Mouse (Mus musculus) liver, embryonic 13.5 days (tissue): ENCODE measurements at regions not wholly inside any gene's neighbourhood (a gene's known extent, or its start where the extent isn't known, plus 50 kb on each side); places are given as distances from the start of the nearest gene placed in this dataset.

Experiments used
- ATAC-seq: fragments of 200-750 bp; cut with Nextera tagmentation; 2 replicates; pipeline ENCODE4 v1.8.0; 2017; ENCODE audit warnings: low read depth, mild to moderate bottlenecking, moderate number of reproducible peaks, moderate library complexity
- DNase-seq: peaks from one replicate; pipeline ENCODE4 v3.0.0; 2022
- H3K27ac ChIP-seq: fragments of 300-500 bp; sonication (generic); 2 replicates; pipeline ENCODE4 v1.5.1; 2015; ENCODE audit warnings: moderate library complexity, mild to moderate bottlenecking, inconsistent platforms
- H3K27me3 ChIP-seq: fragments of 300-500 bp; sonication (generic); 2 replicates; pipeline ENCODE4 v1.6.1; 2015; ENCODE audit warnings: mild to moderate bottlenecking, inconsistent platforms
- H3K36me3 ChIP-seq: fragments of 300-500 bp; sonication (generic); 2 replicates; pipeline ENCODE4 v1.6.1; 2015; ENCODE audit warnings: mild to moderate bottlenecking, inconsistent platforms
- H3K4me1 ChIP-seq: fragments of 300-500 bp; sonication (generic); replicated peaks from 2 replicates; pipeline ENCODE4 v1.6.1; 2015; ENCODE audit warnings: inconsistent platforms
- H3K4me2 ChIP-seq: fragments of 300-500 bp; sonication (generic); 2 replicates; pipeline ENCODE4 v1.6.1; 2015; ENCODE audit warnings: inconsistent platforms, mild to moderate bottlenecking, moderate library complexity
- H3K4me3 ChIP-seq: fragments of 300-500 bp; sonication (generic); replicated peaks from 2 replicates; pipeline ENCODE4 v1.5.1; 2015; ENCODE audit warnings: mild to moderate bottlenecking, inconsistent platforms
- H3K9ac ChIP-seq: fragments of 300-500 bp; sonication (generic); 2 replicates; pipeline ENCODE4 v1.6.1; 2015; ENCODE audit warnings: mild to moderate bottlenecking, inconsistent platforms
- H3K9me3 ChIP-seq: fragments of 300-500 bp; sonication (generic); replicated peaks from 2 replicates; pipeline ENCODE4 v1.6.1; 2016; ENCODE audit warnings: inconsistent platforms
- WGBS: fragments of 180-500 bp; shearing (Covaris S2); methylation state at CpG from one replicate; pipeline ENCODE4 v1.1.7; 2015; ENCODE audit not compliant: insufficient replicate concordance; 5-methylcytosine and 5-hydroxymethylcytosine counted together

DNA sequence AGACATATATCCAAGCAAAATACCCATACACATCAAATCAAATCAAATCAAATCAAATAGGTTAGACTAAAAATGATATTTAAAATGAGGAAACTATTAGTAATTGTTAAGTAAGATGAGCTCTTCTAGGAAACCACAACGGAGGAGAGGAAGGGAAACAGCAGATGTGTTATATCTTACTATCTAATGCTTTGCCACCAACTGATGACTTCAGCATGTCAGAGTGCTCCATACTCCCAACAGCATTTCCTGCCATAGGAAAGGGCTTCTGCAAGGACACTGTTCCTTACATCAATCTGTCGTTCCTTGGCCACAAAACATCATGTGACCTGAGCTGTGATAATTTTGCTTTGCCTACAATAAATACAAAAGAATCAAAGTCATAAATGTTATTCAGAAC lies 221.8 kb upstream of the Slc24a2 start:
- Histone ChIP-seq H3K4me1 (no peaks in the 10 kb centered on the region), H3K36me3 (no peaks in the 10 kb centered on the region), H3K4me3 (no peak overlapping the region), H3K27me3 (no peaks in the 10 kb centered on the region), H3K27ac (no peak overlapping the region), H3K9ac (no peak overlapping the region), H3K4me2 (no peak overlapping the region), H3K9me3 (no peaks in the 10 kb centered on the region)
- WGBS, result 19% methylated on average over 2 of the region's 2 CpGs
- DNase-seq (no peak), ATAC-seq (no peak)

GRCm38 (mm10) chr4:87451251-87451650 lies 221.0 kb upstream of the Slc24a2 start:
- 23% methylated on average over 5 of the region's 5 CpGs for WGBS
- no peaks in the 10 kb centered on the region for H3K9me3 ChIP-seq
- H3K27ac ChIP-seq, result no peak overlapping the region
- ATAC-seq (no peak), DNase-seq (no peak)
- no peaks in the 10 kb centered on the region for H3K36me3 ChIP-seq
- no peak overlapping the region for H3K9ac ChIP-seq
- H3K4me3 ChIP-seq, result no peak overlapping the region
- no peaks in the 10 kb centered on the region for H3K27me3 ChIP-seq
- no peaks in the 10 kb centered on the region for H3K4me1 ChIP-seq
- no peak overlapping the region for H3K4me2 ChIP-seq

DNA sequence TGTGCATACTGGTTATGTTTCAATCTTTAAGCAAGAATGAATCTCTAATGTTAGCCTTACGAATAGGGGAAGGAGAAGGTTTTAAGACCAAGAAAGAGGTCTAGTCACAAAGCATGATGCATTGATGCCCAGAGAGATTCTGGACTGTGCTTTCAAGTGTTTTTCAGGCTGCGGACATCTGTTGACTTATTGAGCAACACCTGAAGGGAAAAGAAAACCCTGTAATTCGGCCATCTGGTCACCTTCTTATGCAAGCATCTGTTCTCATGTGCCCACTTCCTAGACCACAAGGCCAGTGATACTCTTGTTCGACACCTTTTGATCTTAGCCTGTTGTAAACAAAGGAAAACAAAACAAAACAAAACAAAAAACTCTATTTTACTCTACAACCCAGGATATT lies 218.1 kb upstream of the Slc24a2 start:
- ATAC-seq (no peak), DNase-seq (no peak)
- Histone ChIP-seq H3K27ac (no peak overlapping the region), H3K4me1 (no peaks in the 10 kb centered on the region), H3K9me3 (no peaks in the 10 kb centered on the region), H3K4me3 (no peak overlapping the region), H3K27me3 (no peaks in the 10 kb centered on the region), H3K9ac (no peak overlapping the region), H3K4me2 (no peak overlapping the region), H3K36me3 (no peaks in the 10 kb centered on the region)
- 45% methylated on average over 4 of the region's 4 CpGs for WGBS

DNA sequence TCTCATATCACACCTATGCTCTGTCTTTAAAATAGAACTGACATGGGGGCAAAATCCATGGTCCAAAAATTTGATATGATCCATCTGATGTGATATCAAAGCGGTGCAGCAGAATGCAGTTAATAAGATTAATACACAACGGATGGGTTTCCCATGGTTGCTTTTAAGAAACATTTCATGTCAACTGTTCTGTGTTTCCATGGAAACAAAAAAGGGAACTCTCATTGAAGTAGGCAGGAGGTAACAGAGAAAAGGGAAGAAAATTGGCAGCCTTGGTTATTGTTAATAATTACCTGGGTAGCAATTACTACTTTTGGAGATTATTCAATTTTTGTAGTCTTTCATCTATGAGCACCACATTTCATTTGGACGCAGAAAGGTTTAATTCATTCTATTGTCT lies 216.6 kb upstream of the Slc24a2 start:
- Histone ChIP-seq H3K9me3 (no peaks in the 10 kb centered on the region), H3K9ac (no peak overlapping the region), H3K36me3 (no peaks in the 10 kb centered on the region), H3K4me3 (no peak overlapping the region), H3K4me1 (no peaks in the 10 kb centered on the region), H3K27me3 (no peaks in the 10 kb centered on the region), H3K4me2 (no peak overlapping the region), H3K27ac (no peak overlapping the region)
- DNase-seq (no peak), ATAC-seq (no peak)
- 71% methylated on average over 3 of the region's 3 CpGs for WGBS

DNA sequence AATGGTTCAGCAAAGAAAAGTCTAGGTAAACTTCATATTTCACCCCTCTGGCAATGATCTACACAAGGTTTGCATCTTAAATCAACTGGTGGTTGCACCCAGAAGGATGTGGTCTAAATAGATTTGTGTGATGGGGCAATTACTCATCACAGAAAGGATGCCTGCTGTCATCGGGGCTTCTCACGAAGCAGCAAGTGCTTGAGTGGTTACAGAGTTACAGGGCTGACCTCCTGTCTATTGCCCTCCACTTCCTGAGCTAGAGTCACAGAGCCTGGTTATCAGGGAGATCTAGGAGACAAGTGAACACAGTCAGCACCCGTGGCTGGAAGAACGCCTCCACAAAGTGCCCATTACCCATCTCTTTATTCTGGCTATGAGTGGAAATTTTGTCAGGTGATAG lies 203.9 kb upstream of the Slc24a2 start:
- no peaks in the 10 kb centered on the region for H3K36me3 ChIP-seq
- WGBS, result 14% methylated on average over 4 of the region's 4 CpGs
- no peak for ATAC-seq

DNA sequence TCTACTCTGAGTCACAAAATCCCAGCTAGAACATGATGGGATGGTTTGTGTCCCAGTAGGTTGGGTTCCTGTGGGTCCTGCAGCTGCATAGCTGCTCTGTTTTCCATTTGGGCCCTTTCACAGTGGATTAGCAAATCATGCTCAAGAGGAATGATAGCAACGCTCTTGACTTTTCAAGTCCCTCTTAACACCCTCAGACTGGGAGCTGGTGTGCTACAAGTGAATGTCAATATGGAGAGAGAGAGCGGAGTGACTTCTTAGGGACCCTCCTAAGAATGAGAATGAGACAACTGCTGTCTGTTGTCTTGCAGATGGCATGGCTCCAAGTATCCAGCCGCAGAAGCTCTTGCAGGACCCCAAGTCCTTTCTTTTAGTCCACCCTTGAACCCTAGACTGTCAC lies 198.1 kb upstream of the Slc24a2 start:
- H3K27me3 ChIP-seq, result no peaks in the 10 kb centered on the region
- H3K9me3 ChIP-seq, result no peaks in the 10 kb centered on the region
- no peak overlapping the region for H3K4me2 ChIP-seq
- no peak overlapping the region for H3K9ac ChIP-seq
- no peak for DNase-seq
- no peaks in the 10 kb centered on the region for H3K4me1 ChIP-seq
- H3K27ac ChIP-seq, result no peak overlapping the region
- no peak overlapping the region for H3K4me3 ChIP-seq
- 74% methylated on average over 3 of the region's 3 CpGs for WGBS
- no peak for ATAC-seq
- no peaks in the 10 kb centered on the region for H3K36me3 ChIP-seq

More for the DNA sequence above, 203.9 kb upstream of the Slc24a2 start:
- no peak for DNase-seq
- H3K9ac ChIP-seq, result no peak overlapping the region
- H3K9me3 ChIP-seq, result no peaks in the 10 kb centered on the region
- no peak overlapping the region for H3K4me3 ChIP-seq
- H3K27ac ChIP-seq, result no peak overlapping the region
- H3K4me2 ChIP-seq, result no peak overlapping the region
- H3K4me1 ChIP-seq, result no peaks in the 10 kb centered on the region
- H3K27me3 ChIP-seq, result no peaks in the 10 kb centered on the region

DNA sequence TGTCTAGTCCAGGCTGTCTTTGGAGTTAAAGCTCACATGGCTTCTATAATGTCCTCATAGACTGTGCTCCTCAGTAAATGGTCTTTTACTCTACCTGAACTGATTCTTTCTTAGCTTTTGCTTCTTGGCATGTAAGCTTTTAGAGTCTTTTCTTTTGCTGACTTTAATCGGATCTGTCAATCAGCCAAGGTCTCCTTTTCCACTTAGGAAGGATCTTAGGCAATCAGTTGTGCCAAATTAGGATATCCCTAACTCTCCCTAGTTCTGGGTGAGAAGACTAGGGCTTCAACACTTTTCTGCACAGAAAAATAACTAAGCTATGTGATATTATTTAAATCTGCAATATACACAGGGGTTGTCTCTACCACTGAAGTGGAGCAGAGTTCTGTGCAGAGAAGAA lies 193.8 kb upstream of the Slc24a2 start:
- 60% methylated on average over 1 of the region's 1 CpGs for WGBS
- Histone ChIP-seq H3K27me3 (no peaks in the 10 kb centered on the region), H3K9me3 (no peaks in the 10 kb centered on the region), H3K27ac (no peak overlapping the region), H3K4me2 (no peak overlapping the region), H3K4me3 (no peak overlapping the region), H3K9ac (no peak overlapping the region), H3K36me3 (no peaks in the 10 kb centered on the region), H3K4me1 (no peaks in the 10 kb centered on the region)
- DNase-seq, result no peak
- ATAC-seq, result no peak

DNA sequence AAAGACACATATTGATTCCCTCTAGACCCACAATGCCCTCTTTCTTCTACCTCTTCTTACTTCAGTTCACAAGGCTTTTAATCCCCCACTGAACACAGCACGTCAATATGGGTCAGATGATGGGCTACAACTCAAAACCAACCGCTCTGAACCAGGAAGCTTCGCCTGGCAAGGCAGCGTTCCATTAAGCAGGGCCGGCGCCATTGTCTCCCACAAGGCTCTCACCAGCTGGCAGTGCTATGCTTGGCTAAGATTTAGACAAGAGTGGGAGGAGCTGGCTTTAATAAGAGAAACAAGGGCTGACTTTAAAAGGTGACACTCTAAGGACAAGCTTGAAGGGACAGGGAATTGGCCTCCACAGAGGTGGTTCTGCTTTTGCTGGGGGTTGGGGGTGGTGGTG lies 192.3 kb upstream of the Slc24a2 start:
- no peak overlapping the region for H3K4me2 ChIP-seq
- no peak overlapping the region for H3K9ac ChIP-seq
- H3K27me3 ChIP-seq, result no peaks in the 10 kb centered on the region
- H3K9me3 ChIP-seq, result no peaks in the 10 kb centered on the region
- no peaks in the 10 kb centered on the region for H3K36me3 ChIP-seq
- no peak overlapping the region for H3K27ac ChIP-seq
- 72% methylated on average over 6 of the region's 6 CpGs for WGBS
- no peaks in the 10 kb centered on the region for H3K4me1 ChIP-seq
- DNase-seq (no peak), ATAC-seq (no peak)
- no peak overlapping the region for H3K4me3 ChIP-seq

DNA sequence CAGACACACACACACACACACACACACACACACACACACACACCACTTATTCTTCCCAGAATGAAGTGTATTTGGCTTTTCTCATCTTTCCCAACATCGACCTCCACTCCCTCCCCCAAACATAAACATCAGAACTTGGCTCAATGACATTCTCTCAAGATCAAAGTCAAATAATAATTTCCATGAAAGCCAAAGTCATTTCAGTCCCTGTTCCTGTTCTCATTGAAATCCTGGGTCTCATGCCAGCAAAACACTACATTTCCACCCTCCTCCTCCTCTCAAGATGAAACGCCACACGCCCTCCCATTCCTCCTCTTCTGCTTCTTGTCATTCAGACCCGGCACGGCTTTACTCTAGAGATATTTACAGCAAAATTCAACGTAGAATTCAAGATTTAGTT lies 173.1 kb upstream of the Slc24a2 start:
- DNase-seq (no peak), ATAC-seq (no peak)

DNA sequence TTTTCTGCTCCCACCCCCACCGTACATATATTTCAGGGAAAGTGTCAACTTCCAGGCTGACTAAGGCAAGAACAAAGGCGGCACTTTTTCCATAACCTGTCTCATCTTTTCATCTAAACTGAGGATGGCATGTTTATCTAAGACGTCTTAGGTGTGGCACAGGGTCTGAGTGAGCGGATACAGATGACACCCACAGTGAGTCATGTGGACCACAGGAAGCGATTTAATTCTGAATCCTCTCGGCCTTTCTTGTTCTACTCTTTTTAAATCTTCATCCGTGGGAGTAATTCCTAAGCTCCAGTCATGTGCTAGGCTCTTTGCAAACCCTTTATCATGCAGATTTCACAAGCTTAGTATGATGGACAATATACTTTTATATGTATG lies 171.9 kb upstream of the Slc24a2 start:
- no peaks in the 10 kb centered on the region for H3K4me1 ChIP-seq
- H3K4me3 ChIP-seq, result no peak overlapping the region
- H3K27ac ChIP-seq, result no peak overlapping the region
- no peak overlapping the region for H3K9ac ChIP-seq
- DNase-seq, result no peak
- no peak overlapping the region for H3K4me2 ChIP-seq
- WGBS, result 68% methylated on average over 7 of the region's 7 CpGs
- no peak for ATAC-seq
- H3K27me3 ChIP-seq, result no peaks in the 10 kb centered on the region
- H3K9me3 ChIP-seq, result no peaks in the 10 kb centered on the region
- no peaks in the 10 kb centered on the region for H3K36me3 ChIP-seq

More for the DNA sequence above, 173.1 kb upstream of the Slc24a2 start:
- Histone ChIP-seq H3K4me1 (no peaks in the 10 kb centered on the region), H3K9ac (no peak overlapping the region), H3K9me3 (no peaks in the 10 kb centered on the region), H3K27me3 (no peaks in the 10 kb centered on the region), H3K4me3 (no peak overlapping the region), H3K4me2 (no peak overlapping the region), H3K36me3 (no peaks in the 10 kb centered on the region), H3K27ac (no peak overlapping the region)
- WGBS, result 59% methylated on average over 6 of the region's 6 CpGs

- Histone ChIP-seq H3K9me3 (no peaks in the 10 kb centered on the region), H3K27ac (no peak overlapping the region), H3K36me3 (no peaks in the 10 kb centered on the region), H3K4me2 (no peak overlapping the region), H3K9ac (no peak overlapping the region), H3K4me1 (no peaks in the 10 kb centered on the region), H3K4me3 (no peak overlapping the region), H3K27me3 (no peaks in the 10 kb centered on the region)
- no peak for ATAC-seq
- DNase-seq, result no peak
- 34% methylated on average over 20 of the region's 20 CpGs for WGBS
Observed at GRCm38 (mm10) chr4:87401316-87402172, 171.3 kb upstream of the Slc24a2 start.

DNA sequence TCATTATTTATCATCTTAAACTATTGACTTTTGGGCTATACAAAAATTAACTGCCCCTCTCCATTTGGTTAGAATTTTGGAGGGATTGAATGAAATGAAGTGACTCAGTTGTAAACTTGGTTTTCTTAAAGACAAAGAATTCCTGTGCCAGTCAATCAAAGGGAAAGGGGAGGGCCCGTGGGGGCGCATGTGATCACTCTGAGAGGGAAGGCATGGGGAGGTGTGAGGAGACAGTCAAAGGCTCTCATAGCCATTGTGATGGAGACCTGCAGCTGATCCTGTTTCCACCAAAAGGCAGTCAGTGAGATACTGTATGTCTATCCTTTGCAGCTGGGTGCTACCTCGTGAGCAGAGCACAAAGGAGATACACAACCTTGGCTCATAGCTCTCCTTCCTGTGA lies 156.6 kb upstream of the Slc24a2 start:
- WGBS, result 67% methylated on average over 3 of the region's 3 CpGs
- ATAC-seq (no peak), DNase-seq (no peak)
- no peak overlapping the region for H3K9ac ChIP-seq
- H3K27me3 ChIP-seq, result no peaks in the 10 kb centered on the region
- H3K27ac ChIP-seq, result no peak overlapping the region
- no peak overlapping the region for H3K4me2 ChIP-seq
- H3K4me3 ChIP-seq, result no peak overlapping the region
- H3K4me1 ChIP-seq, result no peaks in the 10 kb centered on the region
- H3K36me3 ChIP-seq, result no peaks in the 10 kb centered on the region
- no peaks in the 10 kb centered on the region for H3K9me3 ChIP-seq
